Mouse (Mus musculus) cerebellum, adult 2 months (tissue): ENCODE data around the gene Mpp3. TPM values are rescaled to one million over a fixed set of nuclear protein-coding genes. Genes with fewer than 3 reads are reported as not detected.

Experiments used
- DNase-seq, 2 experiments: peaks; one replicate each; pipeline ENCODE4 v3.0.0; 2021
- H3K27ac ChIP-seq: fragments of 200-500 bp; 2 replicates; pipeline ENCODE4 v1.5.1; 2012; ENCODE audit warnings: low read length, control low read depth, inconsistent platforms; ENCODE audit not compliant: insufficient read depth
- H3K27me3 ChIP-seq: fragments of 200-500 bp; 2 replicates; pipeline ENCODE4 v1.6.1; 2012; ENCODE audit warnings: inconsistent platforms, mild to moderate bottlenecking, low read length, moderate library complexity; ENCODE audit not compliant: control insufficient read depth, insufficient read depth
- H3K4me1 ChIP-seq: fragments of 200-500 bp; 2 replicates; pipeline ENCODE4 v1.6.1; 2011; ENCODE audit warnings: low read length; ENCODE audit not compliant: control insufficient read depth, insufficient read depth
- H3K4me3 ChIP-seq: fragments of 200-500 bp; replicated peaks from 2 replicates; pipeline ENCODE3; 2011; ENCODE audit warnings: mild to moderate bottlenecking, low read depth, low read length, control low read depth; ENCODE audit not compliant: insufficient read depth
- CTCF ChIP-seq: fragments of 200-500 bp; IDR thresholded peaks from 2 replicates; pipeline ENCODE4 v1.5.1; 2011; ENCODE audit warnings: low read depth, mild to moderate bottlenecking, control low read depth, low read length, moderate library complexity, borderline replicate concordance; ENCODE audit not compliant: insufficient read depth
- POLR2A ChIP-seq: fragments of 200-500 bp; IDR thresholded peaks from 2 replicates; pipeline ENCODE4 v1.6.1; 2011; ENCODE audit warnings: low read length, control low read depth, borderline replicate concordance; ENCODE audit not compliant: insufficient read depth
- WGBS: fragments of 180-500 bp; shearing (Covaris S2); methylation state at CpG from one replicate; pipeline ENCODE4 v1.1.7; 2018; 5-methylcytosine and 5-hydroxymethylcytosine counted together
- polyA plus RNA-seq: library from polyadenylated mRNA; depleted of rRNA; stranded (reverse); fragments of >200 nt; gene quantifications from 2 replicates; pipeline ENCODE4 v1.2.3, GENCODE M21; 2012

Mpp3 gene
- polyA plus RNA-seq, 1 experiment: 158 TPM

GRCm38 (mm10) chr11:102019736-102020135 lies 8.5 kb downstream of the Mpp3 start:
- Histone ChIP-seq H3K27ac (no peak overlapping the region; the same call in 1 of the 2 replicates), H3K4me1 (peaks cover 62% of the 10 kb centered on the region), H3K4me3 (no peak overlapping the region), H3K27me3 (no peaks in the 10 kb centered on the region)
- no peak for DNase-seq
- no peak for TF ChIP-seq CTCF
- 26% methylated on average over 9 of the region's 9 CpGs for WGBS

GRCm38 (mm10) chr11:102016136-102016535 lies 12.1 kb downstream of the Mpp3 start:
- 3% methylated on average over 1 of the region's 1 CpGs for WGBS
- peak; percentile 65 to 77 for DNase-seq
- Histone ChIP-seq H3K4me1 (peaks cover 68% of the 10 kb centered on the region), H3K4me3 (no peak overlapping the region), H3K27me3 (no peaks in the 10 kb centered on the region), H3K27ac (peak overlapping the region; percentile 83)
- TF ChIP-seq POLR2A: no peak; the same call in 1 of the 2 replicates
- no peak for TF ChIP-seq CTCF

DNA sequence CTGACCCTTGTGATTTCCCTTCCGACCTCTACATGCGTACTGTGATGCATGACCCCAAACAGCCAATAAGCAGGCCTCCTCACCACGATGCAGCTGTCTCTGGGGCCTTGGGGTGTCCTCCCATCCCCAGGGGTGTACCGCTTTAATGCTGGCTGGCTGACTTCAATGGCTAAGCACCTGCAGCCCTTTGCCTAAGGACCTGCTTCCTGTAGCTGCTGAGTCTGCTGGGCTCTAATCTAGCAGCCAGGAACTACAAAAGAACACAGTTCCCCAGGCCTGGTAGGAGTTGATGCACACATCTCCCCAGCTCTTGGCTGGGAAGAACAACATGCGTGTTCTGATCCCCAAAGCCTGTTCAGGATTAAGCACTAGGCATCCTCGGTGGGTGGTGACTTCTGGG lies 12.8 kb downstream of the Mpp3 start:
- no peaks in the 10 kb centered on the region for H3K27me3 ChIP-seq
- H3K4me3 ChIP-seq: no peak overlapping the region
- WGBS: 27% methylated on average over 6 of the region's 6 CpGs
- peak overlapping the region; percentile 64 for H3K27ac ChIP-seq
- DNase-seq: no peak
- TF ChIP-seq CTCF (no peak), POLR2A (no peak)
- H3K4me1 ChIP-seq: peaks cover 70% of the 10 kb centered on the region

GRCm38 (mm10) chr11:102013201-102013600 lies 15.1 kb downstream of the Mpp3 start:
- 21% methylated on average over 8 of the region's 8 CpGs for WGBS

GRCm38 (mm10) chr11:102011510-102011909 lies 16.8 kb downstream of the Mpp3 start:
- Histone ChIP-seq H3K4me3 (no peak overlapping the region), H3K4me1 (peaks cover 56% of the 10 kb centered on the region), H3K27me3 (no peaks in the 10 kb centered on the region), H3K27ac (no peak overlapping the region)
- TF ChIP-seq CTCF (no peak), POLR2A (no peak)
- no peak for DNase-seq
- WGBS: 22% methylated on average over 8 of the region's 8 CpGs

More at GRCm38 (mm10) chr11:102013201-102013600, 15.1 kb downstream of the Mpp3 start:
- no peak for DNase-seq
- TF ChIP-seq POLR2A: no peak
- no peak overlapping the region; the same call in 1 of the 2 replicates for H3K27ac ChIP-seq
- no peak overlapping the region for H3K4me3 ChIP-seq
- H3K4me1 ChIP-seq: peaks cover 59% of the 10 kb centered on the region
- no peaks in the 10 kb centered on the region for H3K27me3 ChIP-seq

GRCm38 (mm10) chr11:102010140-102010539 lies 18.1 kb downstream of the Mpp3 start:
- H3K4me3 ChIP-seq: no peak overlapping the region
- DNase-seq: peak; percentile 75 to 87
- no peak for TF ChIP-seq CTCF
- no peak for TF ChIP-seq POLR2A
- no peaks in the 10 kb centered on the region for H3K27me3 ChIP-seq
- peaks cover 43% of the 10 kb centered on the region for H3K4me1 ChIP-seq
- 11% methylated on average over 13 of the region's 13 CpGs for WGBS
- H3K27ac ChIP-seq: peak overlapping the region; percentile 30

GRCm38 (mm10) chr11:102008954-102009637 lies 19.2 kb downstream of the Mpp3 start:
- Histone ChIP-seq H3K4me1 (peaks cover 33% of the 10 kb centered on the region), H3K27ac (peak overlapping the region; percentile 30), H3K27me3 (no peaks in the 10 kb centered on the region), H3K4me3 (no peak overlapping the region)
- TF ChIP-seq POLR2A: no peak
- no peak for TF ChIP-seq CTCF
- no peak for DNase-seq
- WGBS: 69% methylated on average over 15 of the region's 15 CpGs

GRCm38 (mm10) chr11:102008372-102008771 lies 19.9 kb downstream of the Mpp3 start:
- Histone ChIP-seq H3K27me3 (no peaks in the 10 kb centered on the region), H3K27ac (no peak overlapping the region), H3K4me3 (no peak overlapping the region), H3K4me1 (peaks cover 26% of the 10 kb centered on the region)
- DNase-seq: no peak
- TF ChIP-seq CTCF: no peak
- TF ChIP-seq POLR2A: no peak
- 82% methylated on average over 8 of the region's 8 CpGs for WGBS

GRCm38 (mm10) chr11:102006688-102007087 lies 21.6 kb downstream of the Mpp3 start:
- H3K27me3 ChIP-seq: no peaks in the 10 kb centered on the region
- H3K4me1 ChIP-seq: peaks cover 19% of the 10 kb centered on the region
- H3K4me3 ChIP-seq: no peak overlapping the region
- TF ChIP-seq POLR2A (no peak), CTCF (no peak)
- WGBS: 37% methylated on average over 5 of the region's 5 CpGs
- no peak for DNase-seq
- no peak overlapping the region for H3K27ac ChIP-seq
